Mouse (Mus musculus) liver, embryonic 18 days (tissue): ENCODE measurements around the gene Mrgpra6. TPM values are rescaled to one million over a fixed set of nuclear protein-coding genes. Genes with fewer than 3 reads are reported as not detected.

Experiments
- polyA plus RNA-seq: library from polyadenylated mRNA; depleted of rRNA; stranded (reverse); fragments of >200 nt; gene quantifications from 2 replicates; pipeline ENCODE4 v1.2.3, GENCODE M21; 2012; rRNA removed

Mrgpra6 gene
- polyA plus RNA-seq, result not detected in 2 replicates

DNA sequence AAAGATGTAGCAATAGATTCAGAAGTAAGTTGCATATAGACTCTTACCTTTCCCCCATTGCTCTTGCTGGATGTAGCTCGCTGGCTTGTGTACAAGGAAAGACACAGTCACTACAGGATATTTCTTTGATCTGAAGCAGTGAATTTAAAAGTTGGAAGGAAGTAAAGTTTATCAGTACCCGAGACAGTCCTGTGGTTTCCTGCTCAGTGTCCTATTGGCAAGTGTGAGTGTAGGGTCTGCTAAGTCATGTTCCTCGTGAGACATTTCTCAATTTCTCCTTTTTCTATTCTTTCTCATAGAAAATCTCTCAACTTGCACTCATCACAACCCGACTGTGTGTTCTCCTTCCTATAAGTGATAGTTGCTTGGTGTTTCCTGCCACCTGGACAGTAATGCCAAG is at the start of gene Mrgpra6:
Gene Mrgpra6 (minus strand): TSS at position 91 of the 400 bp plus-strand sequence.

DNA sequence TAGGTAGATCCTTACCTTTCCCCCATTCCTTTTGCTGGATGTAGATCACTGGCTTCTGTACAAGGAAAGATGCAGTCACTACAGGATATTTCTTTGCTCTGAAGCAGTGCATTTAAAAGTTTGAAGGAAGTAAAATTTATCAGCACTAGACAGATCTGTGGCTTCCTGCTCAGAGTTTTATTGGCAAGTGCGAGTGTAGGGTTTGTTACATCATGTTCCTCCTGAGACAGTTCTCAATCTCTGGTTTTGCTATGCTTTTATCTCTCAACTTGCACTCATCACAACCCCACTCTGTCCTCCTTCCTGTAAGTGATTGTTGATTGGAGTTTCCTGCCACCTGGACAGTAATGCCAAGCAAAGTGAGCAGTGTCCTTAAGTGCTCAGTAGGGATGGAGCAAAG is 48.0 kb upstream of the Mrgpra6 start, which contains the start of gene Mrgpra9:
Gene Mrgpra9 (minus strand): TSS at position 79 of the 400 bp plus-strand sequence.

Other genes with a start within 250 kb of the Mrgpra6 start
- gene Uevld, start 246.4 kb downstream of the Mrgpra6 start, polyA plus RNA-seq, result 3.6 and 4.1 TPM in 2 replicates
- not detected in 2 replicates for gene Gm9999, start 221.3 kb downstream of the Mrgpra6 start, polyA plus RNA-seq
- gene Spty2d1, start 196.5 kb downstream of the Mrgpra6 start, polyA plus RNA-seq, result 4.8 and 5.1 TPM in 2 replicates
- gene Tmem86a, start 154.3 kb downstream of the Mrgpra6 start, polyA plus RNA-seq, result 13.4 and 14.7 TPM in 2 replicates
- gene Ptpn5, start 71.2 kb downstream of the Mrgpra6 start, polyA plus RNA-seq, result 0.01 and 0.03 TPM in 2 replicates
- not detected in 2 replicates for gene Mrgpra9, start 47.9 kb upstream of the Mrgpra6 start, polyA plus RNA-seq
- gene Mrgpra1, start 149.3 kb upstream of the Mrgpra6 start, polyA plus RNA-seq, result not detected in 2 replicates
- 1.5 and 1.7 TPM in 2 replicates for gene Mrgpra2a, start 247.2 kb upstream of the Mrgpra6 start, polyA plus RNA-seq